Mouse (Mus musculus): ENCODE measurements at regions not wholly inside any gene's neighbourhood (a gene's known extent, or its start where the extent isn't known, plus 50 kb on each side); places are given as distances from the start of the nearest gene placed in this dataset.

DNA sequence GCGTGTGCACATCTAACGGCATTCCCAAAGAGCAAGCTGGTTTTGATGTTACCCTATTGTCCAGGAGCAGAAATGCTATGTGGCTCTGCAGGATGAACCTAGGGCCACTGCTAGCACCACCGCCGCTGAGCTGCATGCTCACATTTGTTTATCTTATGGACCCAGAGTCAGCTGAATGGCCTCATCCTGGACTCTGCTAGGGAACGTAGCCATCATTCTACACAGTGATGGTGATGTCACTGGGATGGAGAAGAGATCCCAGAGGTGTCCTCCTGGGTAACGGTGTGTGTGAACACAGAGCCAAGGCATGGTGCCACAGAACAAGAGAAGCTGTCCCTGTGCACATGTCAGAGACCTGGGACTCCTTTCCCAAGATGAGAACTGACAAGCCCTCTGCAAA, 352.4 kb upstream of the Zfp507 start:
- 86% methylated on average over 6 of the region's 6 CpGs for WGBS
- ATAC-seq (ENCODE audit: insufficient number of reproducible peaks, insufficient read depth, low FRiP score, low TSS enrichment), result no peak
- Histone ChIP-seq H3K9me3 (no peaks in the 10 kb centered on the region), H3K27me3 (no peaks in the 10 kb centered on the region), H3K4me1 (peaks cover 11% of the 10 kb centered on the region; the same call in 1 of the 2 replicates), H3K36me3 (no peaks in the 10 kb centered on the region), H3K4me3 (no peak overlapping the region), H3K9ac (no peak overlapping the region), H3K4me2 (replicated peaks) (no peak overlapping the region), H3K27ac (no peak overlapping the region)

DNA sequence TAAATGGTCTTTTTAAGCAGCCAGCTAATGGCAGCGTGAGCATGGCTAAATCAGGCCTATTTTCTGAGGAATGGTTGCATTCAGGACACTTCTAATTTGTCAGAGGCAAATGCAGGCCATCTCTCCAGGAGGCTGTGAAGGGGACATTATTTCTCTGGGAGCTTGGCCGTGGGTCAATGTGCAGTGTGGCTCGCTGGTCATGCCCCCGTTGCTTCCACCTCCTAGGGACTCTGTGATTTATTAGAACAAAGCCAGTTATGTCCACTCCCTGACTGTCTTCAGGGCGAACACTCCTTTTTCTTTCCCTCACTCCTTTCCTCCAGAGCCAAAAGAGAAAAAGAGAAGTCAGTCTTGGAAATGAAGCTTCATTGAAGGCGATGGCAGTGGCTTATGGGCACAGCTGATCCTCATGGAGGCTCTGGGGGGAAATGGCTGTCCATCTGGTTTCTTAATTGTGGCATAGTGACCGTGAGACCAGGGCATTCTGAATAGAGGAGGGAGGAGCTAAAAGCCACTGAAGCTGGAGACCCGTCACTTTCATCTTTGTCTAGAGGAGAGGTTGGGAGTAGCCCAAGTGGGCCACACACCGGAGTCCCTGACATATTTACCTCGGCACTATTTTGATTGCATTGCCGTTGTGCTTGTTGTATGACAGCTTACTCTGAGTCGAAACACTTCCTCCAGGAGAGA, 348.2 kb upstream of the Zfp507 start:
- Histone ChIP-seq H3K27ac (no peak overlapping the region), H3K4me3 (no peak overlapping the region), H3K27me3 (no peaks in the 10 kb centered on the region), H3K36me3 (no peaks in the 10 kb centered on the region), H3K9me3 (no peaks in the 10 kb centered on the region), H3K4me2 (replicated peaks) (no peak overlapping the region), H3K9ac (no peak overlapping the region), H3K4me1 (0 out of 2 replicates have a peak, but pooled peaks cover 9% of the 10 kb centered on the region)
- no peak for ATAC-seq (ENCODE audit: insufficient number of reproducible peaks, insufficient read depth, low FRiP score, low TSS enrichment)
- WGBS, result 33% methylated on average over 12 of the region's 12 CpGs

- ATAC-seq (ENCODE audit: insufficient number of reproducible peaks, insufficient read depth, low FRiP score, low TSS enrichment), result no peak
- Histone ChIP-seq H3K9ac (no peak overlapping the region), H3K9me3 (no peaks in the 10 kb centered on the region), H3K36me3 (no peaks in the 10 kb centered on the region), H3K4me1 (peaks cover 20% of the 10 kb centered on the region), H3K27ac (no peak overlapping the region), H3K4me2 (replicated peaks) (no peak overlapping the region), H3K4me3 (no peak overlapping the region), H3K27me3 (no peaks in the 10 kb centered on the region)
- 56% methylated on average over 5 of the region's 5 CpGs for WGBS
These were observed 333.8 kb upstream of the Zfp507 start for GRCm38 (mm10) chr7:36136571-36136970.

- no peak for ATAC-seq (ENCODE audit: insufficient number of reproducible peaks, insufficient read depth, low FRiP score, low TSS enrichment)
- H3K27me3 ChIP-seq, result no peaks in the 10 kb centered on the region
- H3K36me3 ChIP-seq, result no peaks in the 10 kb centered on the region
- WGBS, result 52% methylated on average over 4 of the region's 4 CpGs
- H3K9ac ChIP-seq, result no peak overlapping the region
- H3K4me1 ChIP-seq, result peaks cover 20% of the 10 kb centered on the region
- H3K4me2 ChIP-seq (replicated peaks), result no peak overlapping the region
- H3K4me3 ChIP-seq, result no peak overlapping the region
- H3K9me3 ChIP-seq, result no peaks in the 10 kb centered on the region
- H3K27ac ChIP-seq, result no peak overlapping the region
These were observed 331.8 kb upstream of the Zfp507 start for GRCm38 (mm10) chr7:36134557-36134956.

DNA sequence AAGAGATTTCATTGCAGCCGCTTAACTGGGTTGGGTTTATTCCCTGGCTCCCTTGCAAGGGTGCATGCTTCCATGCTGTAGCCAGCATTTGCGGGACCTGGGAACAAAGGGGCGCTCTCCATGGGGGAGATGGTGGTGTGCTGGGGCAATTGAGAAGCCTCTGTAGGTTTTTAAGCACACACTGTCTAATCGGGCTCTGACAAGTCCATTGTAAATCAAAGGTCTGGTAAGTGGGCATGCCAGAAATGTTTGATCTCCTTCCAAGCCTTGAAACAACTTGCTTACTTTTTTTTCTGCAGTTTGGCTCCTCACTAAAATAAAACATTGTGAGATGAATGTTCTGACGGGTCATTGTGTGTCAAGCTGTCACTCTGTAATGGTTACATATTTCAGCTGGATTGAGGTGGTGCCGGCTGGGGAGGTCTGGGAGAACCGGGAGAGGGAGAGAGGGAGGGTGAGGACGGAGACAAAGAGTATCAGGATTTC, 330.9 kb upstream of the Zfp507 start:
- peaks cover 25% of the 10 kb centered on the region for H3K4me1 ChIP-seq
- peak overlapping the region; percentile 75; the same call in 1 of the 2 replicates for H3K27ac ChIP-seq
- no peak overlapping the region for H3K4me2 ChIP-seq (replicated peaks)
- H3K36me3 ChIP-seq, result no peaks in the 10 kb centered on the region
- H3K27me3 ChIP-seq, result no peaks in the 10 kb centered on the region
- no peaks in the 10 kb centered on the region for H3K9me3 ChIP-seq
- ATAC-seq (ENCODE audit: insufficient number of reproducible peaks, insufficient read depth, low FRiP score, low TSS enrichment), result 0 out of 2 replicates have a peak, but pooled peaks have one; percentile 57
- H3K9ac ChIP-seq, result no peak overlapping the region
- H3K4me3 ChIP-seq, result no peak overlapping the region
- 10% methylated on average over 8 of the region's 8 CpGs for WGBS

DNA sequence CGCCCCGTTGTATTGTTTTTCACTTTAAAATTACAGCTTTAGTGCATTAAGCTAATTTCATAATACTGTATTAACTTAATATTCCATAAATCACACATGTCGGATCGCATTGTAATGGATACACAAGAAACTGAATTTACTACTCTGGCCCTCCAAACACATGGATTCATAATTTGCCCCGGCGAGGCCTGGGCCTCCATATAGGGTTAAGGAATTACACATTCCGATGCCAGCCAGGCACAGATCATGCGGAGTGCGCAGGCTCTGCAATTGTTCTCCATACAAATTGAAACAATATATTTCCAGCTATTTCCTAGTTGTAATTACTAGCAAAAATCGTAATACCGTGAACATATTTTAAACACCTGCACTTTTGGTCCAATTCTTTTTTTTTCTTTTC, 330.2 kb upstream of the Zfp507 start:
- H3K4me3 ChIP-seq, result no peak overlapping the region
- 61% methylated on average over 11 of the region's 11 CpGs for WGBS
- H3K9ac ChIP-seq, result no peak overlapping the region
- H3K9me3 ChIP-seq, result no peaks in the 10 kb centered on the region
- H3K27ac ChIP-seq, result no peak overlapping the region; the same call in 1 of the 2 replicates
- H3K4me2 ChIP-seq (replicated peaks), result no peak overlapping the region
- no peak for ATAC-seq (ENCODE audit: insufficient number of reproducible peaks, insufficient read depth, low FRiP score, low TSS enrichment)
- H3K36me3 ChIP-seq, result no peaks in the 10 kb centered on the region
- H3K4me1 ChIP-seq, result peaks cover 25% of the 10 kb centered on the region
- no peaks in the 10 kb centered on the region for H3K27me3 ChIP-seq

GRCm38 (mm10) chr7:36132569-36132968, 329.8 kb upstream of the Zfp507 start:
- no peak for ATAC-seq (ENCODE audit: insufficient number of reproducible peaks, insufficient read depth, low FRiP score, low TSS enrichment)
- H3K36me3 ChIP-seq, result no peaks in the 10 kb centered on the region
- H3K9me3 ChIP-seq, result no peaks in the 10 kb centered on the region
- no peak overlapping the region for H3K4me2 ChIP-seq (replicated peaks)
- H3K4me3 ChIP-seq, result no peak overlapping the region
- peak overlapping the region; percentile 57 for H3K27ac ChIP-seq
- peaks cover 25% of the 10 kb centered on the region for H3K4me1 ChIP-seq
- H3K27me3 ChIP-seq, result no peaks in the 10 kb centered on the region
- H3K9ac ChIP-seq, result no peak overlapping the region
- 43% methylated on average over 1 of the region's 1 CpGs for WGBS

- Histone ChIP-seq H3K4me2 (replicated peaks) (no peak overlapping the region), H3K4me1 (peaks cover 13% of the 10 kb centered on the region), H3K4me3 (no peak overlapping the region), H3K27me3 (no peaks in the 10 kb centered on the region), H3K9me3 (no peaks in the 10 kb centered on the region), H3K9ac (no peak overlapping the region), H3K27ac (no peak overlapping the region), H3K36me3 (no peaks in the 10 kb centered on the region)
- no peak for ATAC-seq (ENCODE audit: insufficient number of reproducible peaks, insufficient read depth, low FRiP score, low TSS enrichment)
- 76% methylated on average over 4 of the region's 4 CpGs for WGBS
These were observed 294.3 kb upstream of the Zfp507 start for GRCm38 (mm10) chr7:36097054-36097453.

- Histone ChIP-seq H3K36me3 (no peaks in the 10 kb centered on the region), H3K9me3 (no peaks in the 10 kb centered on the region), H3K27ac (no peak overlapping the region), H3K9ac (no peak overlapping the region), H3K4me3 (no peak overlapping the region), H3K27me3 (no peaks in the 10 kb centered on the region), H3K4me1 (peaks cover 12% of the 10 kb centered on the region), H3K4me2 (replicated peaks) (no peak overlapping the region)
- no peak for ATAC-seq (ENCODE audit: insufficient number of reproducible peaks, insufficient read depth, low FRiP score, low TSS enrichment)
- WGBS, result 58% methylated on average over 20 of the region's 20 CpGs
These were observed 292.7 kb upstream of the Zfp507 start for GRCm38 (mm10) chr7:36095258-36096130.

DNA sequence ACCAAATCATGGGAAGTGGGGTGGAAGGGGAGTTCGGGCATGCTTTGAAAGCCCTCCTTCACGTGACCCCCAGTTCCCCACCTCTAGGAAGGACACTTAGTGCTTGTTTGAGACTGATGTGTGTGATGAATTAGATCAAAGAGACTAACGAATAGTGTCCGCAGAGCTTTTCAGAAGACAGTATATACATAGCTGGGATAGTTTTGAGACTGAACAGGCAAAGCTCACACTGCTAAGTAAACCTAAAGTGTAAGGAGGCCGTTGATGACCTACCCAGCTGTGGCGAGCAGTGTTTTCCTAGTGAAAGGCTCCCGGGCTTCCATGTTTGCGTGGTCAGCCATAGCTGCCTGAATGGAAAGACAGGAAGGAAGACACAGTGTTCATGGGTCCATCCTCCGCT, 288.3 kb upstream of the Zfp507 start:
- no peaks in the 10 kb centered on the region for H3K36me3 ChIP-seq
- WGBS, result 68% methylated on average over 9 of the region's 9 CpGs
- no peak overlapping the region; the same call in 1 of the 2 replicates for H3K27ac ChIP-seq

GRCm38 (mm10) chr7:36090291-36091123, 287.7 kb upstream of the Zfp507 start:
- Histone ChIP-seq H3K9ac (no peak overlapping the region), H3K4me3 (no peak overlapping the region), H3K4me2 (replicated peaks) (peak overlapping the region; percentile 23; the same call in 1 of the 2 replicates), H3K9me3 (no peaks in the 10 kb centered on the region), H3K27me3 (no peaks in the 10 kb centered on the region), H3K27ac (peak overlapping the region; percentile 32; the same call in 1 of the 2 replicates), H3K4me1 (peaks cover 23% of the 10 kb centered on the region), H3K36me3 (no peaks in the 10 kb centered on the region)
- 21% methylated on average over 22 of the region's 22 CpGs for WGBS
- no peak for ATAC-seq (ENCODE audit: insufficient number of reproducible peaks, insufficient read depth, low FRiP score, low TSS enrichment)

More for the DNA sequence above, 288.3 kb upstream of the Zfp507 start:
- Histone ChIP-seq H3K9me3 (no peaks in the 10 kb centered on the region), H3K4me2 (replicated peaks) (no peak overlapping the region), H3K27me3 (no peaks in the 10 kb centered on the region), H3K4me3 (no peak overlapping the region), H3K9ac (no peak overlapping the region), H3K4me1 (peaks cover 20% of the 10 kb centered on the region)
- no peak for ATAC-seq (ENCODE audit: insufficient number of reproducible peaks, insufficient read depth, low FRiP score, low TSS enrichment)

All from embryonic facial prominence, embryonic 12.5 days (tissue).